Mouse (Mus musculus) layer of hippocampus, adult 9-11 months (tissue): Measurements from ENCODE around the gene Mmp9.
A peak's percentile ranks its signal among the peaks of the same experiment; 100 is the strongest.

Source experiments
- DNase-seq: peaks from one replicate; pipeline ENCODE4 v3.0.0; 2022

The Mmp9 gene

DNA sequence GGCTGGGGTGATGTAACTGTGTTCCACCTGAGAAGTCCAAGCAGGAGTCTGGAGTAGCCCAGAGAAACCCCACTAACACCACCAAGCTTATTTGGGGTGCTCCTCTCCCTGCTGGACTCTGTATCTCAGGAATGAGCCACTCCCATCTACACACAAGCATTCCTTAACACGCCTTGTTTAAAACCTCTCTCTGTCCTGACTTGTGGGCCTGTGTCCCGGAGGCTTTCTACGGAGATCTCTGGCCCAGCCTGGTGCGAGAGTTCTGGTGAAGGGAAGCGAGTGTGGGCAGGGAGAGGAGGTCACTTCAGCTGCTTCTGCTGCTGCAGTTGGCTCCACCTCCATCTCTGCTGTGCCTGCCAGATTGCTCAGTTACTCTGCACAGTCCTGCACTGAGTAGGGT is 15.6 kb downstream of the Mmp9 start:
- no peak for DNase-seq

DNA sequence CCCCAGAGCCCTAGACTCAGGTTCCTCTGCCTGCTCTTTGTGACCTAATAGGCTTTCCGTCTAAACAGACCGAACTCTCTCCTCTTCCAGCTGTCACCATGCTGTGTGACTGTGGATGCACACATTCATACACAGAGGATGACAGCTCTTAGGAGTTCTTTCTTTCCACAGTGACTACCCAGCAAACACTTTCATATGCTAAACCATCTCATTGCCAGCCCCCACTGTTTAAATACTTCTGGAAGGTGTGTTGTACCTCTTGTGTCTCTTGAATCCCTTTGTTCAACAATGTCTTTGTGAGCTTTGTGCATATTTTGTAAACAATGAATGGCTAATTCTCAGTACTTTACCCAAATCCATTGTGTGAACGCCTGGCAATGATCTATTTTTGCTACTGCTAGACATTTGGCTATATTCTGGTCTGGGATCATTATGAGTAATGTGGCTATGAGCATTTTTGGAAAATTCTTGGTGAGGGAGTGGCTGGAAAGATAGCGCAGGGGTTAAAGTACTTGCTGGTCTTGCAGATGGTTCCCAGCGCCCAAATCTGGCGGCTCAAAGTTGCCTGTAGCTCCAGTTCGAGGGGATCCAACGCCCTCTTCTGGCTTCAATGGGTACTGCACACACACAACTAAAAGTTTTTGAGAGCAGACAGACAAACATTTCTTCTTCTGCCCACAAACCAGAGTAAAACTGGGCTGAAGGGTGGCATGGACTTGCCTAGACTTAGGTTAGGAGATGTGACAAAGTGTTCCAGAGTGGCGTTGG is 17.2 kb downstream of the Mmp9 start:
- DNase-seq, result no peak

DNA sequence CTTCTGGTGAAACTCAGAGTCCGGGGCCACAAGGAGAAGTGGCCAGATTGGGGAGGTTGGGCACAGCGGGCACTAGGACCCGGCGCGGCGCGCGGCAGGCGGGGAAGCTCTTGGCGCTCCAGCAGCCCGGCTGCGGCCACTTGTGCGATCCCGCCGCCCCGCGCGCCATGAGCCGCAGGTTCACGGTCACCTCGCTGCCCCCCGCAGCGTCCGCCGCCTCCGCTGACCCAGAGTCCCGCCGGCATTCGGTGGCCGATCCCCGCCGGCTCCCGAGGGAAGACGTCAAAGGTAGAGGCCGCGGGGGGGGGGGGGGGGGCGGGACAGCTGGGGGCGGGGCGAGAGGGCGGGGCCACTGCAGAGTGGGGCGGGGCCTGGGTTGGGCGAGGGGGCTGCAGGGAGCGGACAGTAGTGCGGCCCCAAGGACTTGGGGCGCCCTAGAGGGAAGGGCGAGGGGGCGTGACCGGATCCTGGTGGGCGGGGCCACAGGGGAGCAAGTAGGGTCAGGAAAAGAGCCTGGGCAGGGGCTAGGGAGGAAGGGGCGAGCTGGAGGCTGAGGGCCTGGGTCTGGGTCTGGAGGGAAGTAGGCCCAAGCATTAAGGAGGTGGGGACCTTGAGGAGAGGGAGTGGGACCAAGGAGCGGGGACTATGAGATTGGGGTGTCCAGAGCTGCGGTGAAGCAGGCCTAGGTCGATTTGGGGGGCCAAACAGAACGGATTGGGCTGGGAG is 20.3 kb downstream of the Mmp9 start, which contains the start of gene Slc12a5:
Gene Slc12a5 (plus strand): TSS at position 87 of the 726 bp plus-strand sequence.
- DNase-seq, result peak; percentile 43

- peak; percentile 53 for DNase-seq
Observed at GRCm38 (mm10) chr2:164961506-164962182, 21.1 kb downstream of the Mmp9 start.

DNA sequence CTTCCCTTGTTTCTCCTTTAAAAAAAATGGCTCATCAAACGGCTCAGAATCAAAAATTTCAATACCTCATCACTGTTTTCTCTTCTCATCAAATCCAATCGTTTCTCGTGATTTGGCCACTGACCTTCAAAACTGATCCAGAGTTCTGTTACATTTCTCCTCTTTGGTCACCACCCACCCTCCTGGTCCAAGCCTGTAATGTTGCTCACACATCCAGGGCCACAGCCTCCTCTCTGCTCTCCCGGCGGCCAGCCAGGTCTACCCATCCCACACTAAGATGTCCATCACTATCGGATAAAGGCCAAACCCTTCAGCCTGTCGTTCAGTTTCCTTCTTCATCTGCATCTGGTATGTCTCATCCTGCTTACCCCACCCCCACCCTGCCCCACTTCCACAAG is 21.6 kb downstream of the Mmp9 start:
- DNase-seq, result no peak

- peak; percentile 81 for DNase-seq
Observed at GRCm38 (mm10) chr2:164964242-164964894, 23.8 kb downstream of the Mmp9 start.

DNA sequence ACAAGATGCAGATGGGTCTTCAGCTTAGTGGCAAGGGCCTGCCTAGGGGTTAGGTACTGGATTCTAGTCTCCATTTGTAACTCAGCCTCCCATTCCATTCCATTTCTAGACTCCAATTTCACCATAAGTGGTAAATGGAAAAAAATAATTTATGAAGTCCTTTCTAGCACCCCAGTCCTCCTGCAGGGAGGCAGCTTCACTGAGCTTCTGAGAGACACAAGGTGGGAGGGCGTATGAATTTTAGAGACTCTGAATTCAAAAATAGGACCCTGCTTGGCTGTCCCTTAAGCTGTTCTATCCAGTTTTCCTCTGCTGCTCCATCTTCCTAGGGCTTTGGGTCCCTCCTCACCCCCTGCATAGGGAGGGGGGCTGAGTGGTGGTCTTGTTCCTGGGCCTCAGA is 24.4 kb downstream of the Mmp9 start:
- DNase-seq, result no peak

DNA sequence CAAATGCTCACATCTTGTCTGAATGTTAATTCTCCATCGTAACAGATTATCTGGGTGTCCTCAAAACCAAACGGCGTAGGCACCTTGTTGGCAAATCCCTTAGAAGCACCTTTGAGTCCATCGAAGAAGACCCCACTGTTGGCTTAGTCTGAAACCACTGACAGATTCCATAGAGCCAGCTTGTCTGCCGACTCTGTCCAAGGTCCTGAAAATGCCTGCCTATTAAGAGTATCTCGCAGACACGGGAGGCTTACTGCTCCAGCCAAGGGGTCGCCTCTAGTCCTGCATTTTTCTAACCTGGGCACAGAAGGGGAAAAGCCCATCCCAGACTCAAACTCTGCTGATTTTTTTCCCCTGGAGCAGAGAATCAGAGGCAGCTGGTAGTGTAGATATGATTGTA is 25.8 kb downstream of the Mmp9 start:
- DNase-seq, result no peak

DNA sequence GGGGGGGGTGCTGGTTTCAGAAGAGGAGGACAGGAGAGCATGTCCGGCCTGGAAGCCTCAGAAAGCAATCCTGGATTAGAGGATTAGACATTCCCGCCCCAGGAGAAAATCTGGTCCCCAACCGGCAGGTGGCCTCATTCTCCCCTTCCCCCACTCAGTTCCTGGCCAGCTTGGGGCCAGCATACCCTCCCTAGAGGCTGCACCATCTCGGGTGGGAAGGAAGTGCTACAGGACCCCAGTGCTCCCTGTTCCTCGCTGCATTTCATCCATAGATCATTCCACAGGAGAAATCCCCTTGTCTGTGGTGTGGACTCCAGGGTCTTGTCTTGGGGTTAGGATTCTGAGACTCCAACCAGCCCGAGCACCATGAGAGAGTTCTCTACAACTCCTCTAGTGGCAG is 26.6 kb downstream of the Mmp9 start:
- DNase-seq, result no peak

- DNase-seq, result peak; percentile 80
Observed at GRCm38 (mm10) chr2:164967761-164968440, 27.3 kb downstream of the Mmp9 start.

GRCm38 (mm10) chr2:164968451-164968851 is 27.9 kb downstream of the Mmp9 start:
- DNase-seq, result peak; percentile 42

- DNase-seq, result no peak
Observed at GRCm38 (mm10) chr2:164969348-164969781, 28.8 kb downstream of the Mmp9 start.

GRCm38 (mm10) chr2:164970631-164971196 is 30.1 kb downstream of the Mmp9 start:
- peak; percentile 70 for DNase-seq

GRCm38 (mm10) chr2:164972646-164973045 is 32.1 kb downstream of the Mmp9 start:
- no peak for DNase-seq

GRCm38 (mm10) chr2:164975611-164976010 is 35.0 kb downstream of the Mmp9 start:
- no peak for DNase-seq

DNA sequence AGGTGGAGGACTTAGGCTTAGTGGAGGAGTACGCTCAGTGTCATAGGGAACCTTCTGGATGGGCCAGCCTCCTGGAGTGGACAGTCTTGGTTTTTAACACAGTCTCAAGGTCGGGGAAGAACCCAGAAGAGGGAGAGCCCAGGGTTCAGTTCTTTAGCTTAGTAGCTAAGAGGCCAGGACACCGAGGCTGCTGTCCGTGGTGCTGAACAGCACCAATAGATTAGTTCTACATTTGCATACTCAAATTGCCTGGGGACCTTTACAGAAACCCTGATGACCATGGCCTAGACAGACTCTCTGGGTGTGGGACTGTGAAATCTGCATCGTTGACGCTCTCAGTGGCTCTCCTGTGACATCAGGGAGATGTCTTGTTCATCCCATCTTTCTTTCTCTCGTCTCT is 39.2 kb downstream of the Mmp9 start:
- DNase-seq, result no peak

DNA sequence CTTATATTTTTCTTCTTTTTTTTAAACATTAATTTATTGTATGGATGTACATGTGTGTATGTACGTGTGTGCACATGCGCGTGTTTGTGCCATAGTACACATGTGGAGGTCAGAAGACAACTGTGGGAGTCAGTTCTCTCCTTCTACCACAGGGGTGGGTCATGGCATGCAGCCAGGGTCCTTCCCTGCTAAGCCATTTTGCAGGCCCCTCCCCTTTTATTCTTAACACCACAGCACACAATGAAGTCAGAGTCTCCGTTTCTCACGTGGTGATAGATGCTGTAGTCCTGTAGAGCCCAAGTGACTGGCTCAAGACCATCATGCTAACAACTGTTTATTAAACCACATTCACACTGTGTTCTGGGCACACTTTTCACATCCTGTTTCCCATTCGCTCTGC is 45.4 kb downstream of the Mmp9 start:
- no peak for DNase-seq

GRCm38 (mm10) chr2:164986371-164987027 is 45.9 kb downstream of the Mmp9 start:
- DNase-seq, result no peak

GRCm38 (mm10) chr2:164988777-164989176 is 48.2 kb downstream of the Mmp9 start:
- DNase-seq, result no peak

DNA sequence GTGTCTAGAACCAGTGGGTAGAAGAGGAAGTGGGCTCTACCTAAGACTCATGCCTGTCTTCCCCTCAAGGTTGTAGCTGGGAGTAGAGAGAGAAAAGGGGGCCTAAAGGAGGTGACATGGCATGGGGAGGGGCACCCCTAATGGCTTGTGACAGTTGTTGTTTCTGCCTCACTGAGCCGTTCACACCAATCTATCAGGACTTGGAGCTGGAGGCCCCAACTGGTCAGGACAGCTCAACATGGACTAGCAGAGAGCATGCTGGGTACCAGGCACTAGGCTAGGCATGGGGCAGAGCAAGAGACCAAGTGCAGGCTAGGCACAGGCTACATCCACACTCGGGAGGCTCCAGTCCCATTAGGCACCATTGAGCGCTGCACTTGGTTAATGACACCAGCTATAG is 50.5 kb downstream of the Mmp9 start:
- no peak for DNase-seq

DNA sequence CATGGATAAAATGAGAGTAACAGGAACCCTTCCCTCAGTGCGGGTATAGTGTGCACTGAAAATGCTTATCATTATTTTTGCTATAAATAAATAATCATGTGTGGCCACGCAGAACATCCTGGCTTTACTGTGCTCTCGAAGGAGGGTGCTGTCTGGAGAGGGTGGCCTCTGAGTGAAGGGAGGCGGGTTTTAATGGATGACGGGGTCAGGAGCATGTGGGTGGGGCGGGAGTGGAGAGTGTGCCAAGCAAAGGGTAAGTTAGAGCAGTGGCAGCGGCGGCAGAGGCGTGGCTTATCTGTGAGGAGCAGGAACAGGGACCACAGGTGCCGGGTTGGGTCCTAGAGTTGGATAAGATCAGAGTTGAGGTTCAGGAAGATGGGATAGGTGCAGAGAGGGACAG is 51.2 kb downstream of the Mmp9 start:
- no peak for DNase-seq

DNA sequence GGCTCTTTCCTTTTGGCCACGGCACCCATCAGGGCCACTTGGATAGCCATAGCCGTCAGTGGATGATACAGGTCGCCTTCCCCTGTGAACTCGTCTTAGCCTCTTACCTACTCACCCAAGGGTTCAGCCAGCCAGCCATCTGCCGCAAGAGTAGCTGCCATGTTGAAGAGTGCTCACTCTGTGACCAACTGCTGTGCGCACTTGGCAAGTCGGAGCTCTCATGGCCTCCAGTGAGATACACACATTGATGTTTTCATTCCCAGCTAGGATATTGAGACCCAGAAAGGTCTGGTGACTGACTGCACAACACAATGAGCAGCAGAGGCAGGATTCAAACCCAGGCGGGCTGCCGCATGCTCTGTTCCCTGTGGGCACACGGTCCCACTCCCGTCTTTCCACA is 53.6 kb downstream of the Mmp9 start:
- no peak for DNase-seq
